Mouse (Mus musculus) embryonic facial prominence, embryonic 12.5 days (tissue): ENCODE data around the gene Eif4b. TPM values are rescaled to one million over a fixed set of nuclear protein-coding genes. Genes with fewer than 3 reads are reported as not detected.

Experiments
- ATAC-seq: fragments of 200-750 bp; cut with Nextera tagmentation; 2 replicates; pipeline ENCODE4 v1.8.0; 2017; ENCODE audit not compliant: insufficient number of reproducible peaks, insufficient read depth, low FRiP score, low TSS enrichment
- H3K27ac ChIP-seq: fragments of 300-500 bp; sonication (generic); 2 replicates; pipeline ENCODE4 v1.5.1; 2016; ENCODE audit warnings: mild to moderate bottlenecking
- H3K27me3 ChIP-seq: fragments of 300-500 bp; sonication (generic); 2 replicates; pipeline ENCODE4 v1.6.1; 2016; ENCODE audit warnings: mild to moderate bottlenecking, moderate library complexity
- H3K36me3 ChIP-seq: fragments of 300-500 bp; sonication (generic); 2 replicates; pipeline ENCODE4 v1.6.1; 2016; ENCODE audit warnings: mild to moderate bottlenecking
- H3K4me1 ChIP-seq: fragments of 300-500 bp; sonication (generic); 2 replicates; pipeline ENCODE4 v1.6.1; 2016
- H3K4me2 ChIP-seq: fragments of 300-500 bp; sonication (generic); replicated peaks from 2 replicates; pipeline ENCODE4 v1.6.1; 2016; ENCODE audit warnings: mild to moderate bottlenecking, moderate library complexity
- H3K4me3 ChIP-seq: fragments of 300-500 bp; sonication (generic); 2 replicates; pipeline ENCODE4 v1.5.1; 2016; ENCODE audit warnings: mild to moderate bottlenecking
- H3K9ac ChIP-seq: fragments of 300-500 bp; sonication (generic); 2 replicates; pipeline ENCODE4 v1.6.1; 2016; ENCODE audit warnings: mild to moderate bottlenecking, moderate library complexity
- H3K9me3 ChIP-seq: fragments of 300-500 bp; sonication (generic); 2 replicates; pipeline ENCODE4 v1.6.1; 2016; ENCODE audit warnings: mild to moderate bottlenecking, moderate library complexity
- WGBS: fragments of 180-500 bp; shearing (Covaris S2); methylation state at CpG from one replicate; pipeline ENCODE4 v1.1.7; 2016; 5-methylcytosine and 5-hydroxymethylcytosine counted together
- polyA plus RNA-seq: library from polyadenylated mRNA; unstranded; fragments of >200 nt; fragmentation: Nextera tagmentation; extraction: Ambion mirVana; gene quantifications from 2 replicates; pipeline ENCODE4 v1.2.1, GENCODE M21; 2016

The Eif4b gene
- polyA plus RNA-seq, 1 experiment from 2014 or later = 120 TPM

- H3K4me1 ChIP-seq = peaks cover 13% of the 10 kb centered on the region
- peak; percentile 24 for ATAC-seq
- no peaks in the 10 kb centered on the region for H3K27me3 ChIP-seq
- peak overlapping the region; percentile 81 for H3K4me2 ChIP-seq
- peak overlapping the region; percentile 71 for H3K9ac ChIP-seq
- 2% methylated on average over 35 of the region's 35 CpGs for WGBS
- peak overlapping the region; percentile 72; the same call in 1 of the 2 replicates for H3K27ac ChIP-seq
- H3K4me3 ChIP-seq = peak overlapping the region; percentile 72
- H3K36me3 ChIP-seq = peaks cover 28% of the 10 kb centered on the region
- no peaks in the 10 kb centered on the region for H3K9me3 ChIP-seq
Measured at GRCm38 (mm10) chr15:102135522-102136128, 62.1 kb downstream of the Eif4b start.

- peaks cover 13% of the 10 kb centered on the region for H3K4me1 ChIP-seq
- peak; percentile 98 for ATAC-seq
- peak within 1 kb of the TSS; percentile 71 for H3K9ac ChIP-seq
- peak within 1 kb of the TSS; percentile 81 for H3K4me2 ChIP-seq
- no peaks in the 10 kb centered on the region for H3K9me3 ChIP-seq
- H3K27me3 ChIP-seq = no peaks in the 10 kb centered on the region
- H3K4me3 ChIP-seq = peak within 1 kb of the TSS; percentile 72
- H3K27ac ChIP-seq = peak within 1 kb of the TSS; percentile 72; the same call in 1 of the 2 replicates
- H3K36me3 ChIP-seq = peaks cover 22% of the 10 kb centered on the region
- WGBS = under 1% methylated on average over 50 of the region's 50 CpGs
Measured at GRCm38 (mm10) chr15:102136129-102136758, 62.7 kb downstream of the Eif4b start, which contains the start of gene Spryd3. Gene Spryd3, minus strand, starts transcription at chr15:102136234.

DNA sequence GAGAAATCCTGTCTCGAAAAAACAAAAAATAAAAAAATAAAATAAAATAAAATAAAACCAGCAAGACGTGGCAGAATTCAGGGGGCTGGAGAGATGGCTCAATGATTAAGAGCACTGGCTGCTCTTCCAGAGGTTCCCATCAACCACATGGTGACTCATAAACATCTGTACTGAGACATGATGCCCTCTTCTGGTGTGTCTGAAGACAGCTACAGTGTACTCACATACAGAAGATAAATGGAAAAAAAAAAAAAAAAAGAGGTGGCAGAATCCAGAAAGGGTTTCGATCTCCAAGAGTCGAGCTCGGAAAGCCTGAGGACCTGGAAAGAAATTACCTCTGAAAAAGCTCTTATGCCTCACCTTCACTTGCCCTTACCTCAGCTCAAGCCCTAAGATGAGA is 67.5 kb downstream of the Eif4b start:
- Histone ChIP-seq H3K9ac (no peak overlapping the region), H3K4me2 (no peak overlapping the region), H3K4me1 (peaks cover 14% of the 10 kb centered on the region), H3K36me3 (no peaks in the 10 kb centered on the region), H3K4me3 (no peak overlapping the region), H3K27me3 (peaks cover 40% of the 10 kb centered on the region), H3K27ac (no peak overlapping the region), H3K9me3 (no peaks in the 10 kb centered on the region)
- 91% methylated on average over 5 of the region's 5 CpGs for WGBS
- ATAC-seq = no peak

- H3K4me3 ChIP-seq = no peak overlapping the region
- peaks cover 42% of the 10 kb centered on the region for H3K27me3 ChIP-seq
- H3K9ac ChIP-seq = no peak overlapping the region
- H3K4me2 ChIP-seq = no peak overlapping the region
- 52% methylated on average over 23 of the region's 23 CpGs for WGBS
- peaks cover 12% of the 10 kb centered on the region for H3K4me1 ChIP-seq
- no peaks in the 10 kb centered on the region for H3K36me3 ChIP-seq
- H3K27ac ChIP-seq = no peak overlapping the region
- no peak for ATAC-seq
- no peaks in the 10 kb centered on the region for H3K9me3 ChIP-seq
Measured at GRCm38 (mm10) chr15:102142914-102143912, 69.6 kb downstream of the Eif4b start.

DNA sequence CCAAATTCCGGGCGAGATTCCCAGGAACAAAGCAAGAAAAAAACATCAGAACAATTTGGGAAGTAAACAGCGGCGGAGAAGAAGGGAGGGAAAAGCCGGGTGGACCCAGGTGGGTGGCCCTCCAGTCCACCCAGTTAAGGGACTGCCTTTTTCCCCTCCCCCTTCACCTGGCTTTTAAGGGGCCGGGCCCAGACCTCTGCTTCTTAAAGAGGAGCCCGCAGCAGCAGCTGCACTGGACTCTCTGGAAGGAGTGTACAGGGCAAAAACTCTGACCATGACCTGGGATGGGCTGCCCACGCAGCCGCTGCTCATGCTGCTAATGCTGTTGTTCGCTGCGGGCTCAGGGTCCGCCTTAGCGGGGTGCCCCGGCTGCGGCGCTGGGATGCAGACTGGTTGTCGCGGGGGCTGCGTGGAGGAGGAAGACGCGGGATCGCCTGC is 70.7 kb downstream of the Eif4b start, which contains the start of gene Igfbp6:
Gene Igfbp6, plus strand, starts transcription at position 89 of the 438 bp plus-strand sequence.
- Histone ChIP-seq H3K9ac (peak within 1 kb of the TSS; percentile 19; the same call in 1 of the 2 replicates), H3K27ac (no peak within 1 kb of the TSS), H3K27me3 (peaks cover 42% of the 10 kb centered on the region)

DNA sequence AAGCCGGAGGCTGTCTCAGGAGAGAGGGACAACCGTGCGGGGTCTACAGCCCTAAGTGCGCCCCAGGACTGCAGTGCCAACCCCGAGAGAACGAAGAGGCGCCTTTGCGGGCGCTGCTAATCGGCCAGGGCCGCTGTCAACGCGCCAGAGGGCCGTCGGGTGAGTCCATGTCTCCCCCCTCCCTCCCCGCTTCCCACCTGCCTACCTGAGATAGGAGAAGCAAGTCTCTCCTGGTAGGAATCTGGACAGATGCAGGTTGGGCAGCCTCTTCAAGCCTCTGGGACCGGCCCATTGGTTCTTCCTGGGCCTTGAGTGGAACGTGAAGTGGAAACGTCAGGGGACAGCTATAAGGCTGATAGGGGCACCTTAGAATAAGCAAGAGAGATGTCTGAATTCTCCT is 71.2 kb downstream of the Eif4b start:
- no peak for ATAC-seq
- H3K36me3 ChIP-seq = no peaks in the 10 kb centered on the region
- WGBS = 14% methylated on average over 19 of the region's 19 CpGs
- H3K4me2 ChIP-seq = peak overlapping the region; percentile 43
- peak overlapping the region; percentile 20 for H3K4me3 ChIP-seq
- no peaks in the 10 kb centered on the region for H3K9me3 ChIP-seq
- H3K9ac ChIP-seq = peak overlapping the region; percentile 19; the same call in 1 of the 2 replicates
- peaks cover 42% of the 10 kb centered on the region for H3K27me3 ChIP-seq
- peaks cover 12% of the 10 kb centered on the region for H3K4me1 ChIP-seq
- no peak overlapping the region for H3K27ac ChIP-seq

More for the DNA sequence above, 70.7 kb downstream of the Eif4b start, which contains the start of gene Igfbp6:
- H3K9me3 ChIP-seq = no peaks in the 10 kb centered on the region
- peak within 1 kb of the TSS; percentile 43 for H3K4me2 ChIP-seq
- peak within 1 kb of the TSS; percentile 20 for H3K4me3 ChIP-seq
- H3K4me1 ChIP-seq = peaks cover 12% of the 10 kb centered on the region
- ATAC-seq = no peak
- 5% methylated on average over 22 of the region's 22 CpGs for WGBS
- no peaks in the 10 kb centered on the region for H3K36me3 ChIP-seq

DNA sequence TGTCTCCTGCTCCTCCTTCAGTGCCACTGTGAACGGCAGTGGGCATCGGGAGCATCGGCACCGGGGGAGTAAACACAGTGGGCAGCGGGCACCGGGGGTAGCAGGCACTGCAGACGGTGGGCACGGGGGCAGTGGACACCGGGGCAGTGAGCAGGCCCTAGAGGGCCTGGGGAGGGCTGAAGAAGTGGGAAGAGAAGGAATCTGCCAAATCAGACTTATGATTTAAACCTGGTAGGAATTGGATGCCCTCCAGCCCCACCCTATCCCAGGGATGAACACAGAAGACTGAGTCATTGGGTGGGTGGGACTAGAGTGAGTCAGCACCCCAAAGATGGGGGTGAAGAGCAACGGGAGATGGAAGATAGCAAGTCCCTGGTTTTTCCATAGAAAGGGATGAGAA is 71.8 kb downstream of the Eif4b start:
- no peaks in the 10 kb centered on the region for H3K9me3 ChIP-seq
- H3K4me1 ChIP-seq = peaks cover 14% of the 10 kb centered on the region
- ATAC-seq = no peak
- WGBS = 93% methylated on average over 10 of the region's 10 CpGs
- H3K9ac ChIP-seq = no peak overlapping the region
- no peak overlapping the region for H3K4me2 ChIP-seq
- H3K4me3 ChIP-seq = no peak overlapping the region
- peaks cover 42% of the 10 kb centered on the region for H3K27me3 ChIP-seq
- no peak overlapping the region for H3K27ac ChIP-seq
- no peaks in the 10 kb centered on the region for H3K36me3 ChIP-seq

DNA sequence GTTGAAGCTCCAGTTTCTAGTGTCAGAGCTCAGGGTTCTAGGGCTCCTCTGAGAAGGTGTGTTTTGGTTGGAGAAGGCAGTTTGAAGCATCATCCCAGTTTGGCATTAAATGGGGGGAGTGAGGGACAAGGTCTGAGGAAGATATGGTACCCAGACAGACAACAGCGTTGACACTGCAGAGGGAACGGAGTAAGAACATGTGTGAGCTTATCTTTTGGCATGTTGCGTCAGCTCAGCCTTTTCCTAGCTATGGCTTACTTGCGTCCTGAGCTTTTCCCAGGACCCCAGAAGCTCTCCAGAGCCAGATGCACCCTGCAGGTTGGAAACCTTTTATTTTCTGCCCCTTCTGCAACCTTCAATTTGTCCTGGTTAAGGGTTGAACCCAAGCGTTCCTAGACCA is 72.5 kb downstream of the Eif4b start:
- Histone ChIP-seq H3K36me3 (no peaks in the 10 kb centered on the region), H3K9me3 (no peaks in the 10 kb centered on the region), H3K4me3 (no peak overlapping the region), H3K4me2 (no peak overlapping the region), H3K9ac (no peak overlapping the region), H3K27me3 (peaks cover 42% of the 10 kb centered on the region), H3K4me1 (peaks cover 20% of the 10 kb centered on the region), H3K27ac (no peak overlapping the region)
- 92% methylated on average over 5 of the region's 5 CpGs for WGBS
- no peak for ATAC-seq

Other genes starting within 250 kb of the Eif4b start
- 2.4 and 3.4 TPM in 2 replicates for gene Krt1, start 223.0 kb upstream of the Eif4b start, polyA plus RNA-seq
- 0.08 TPM in 1 of 2 replicates, not detected in the other for gene Krt77, start 204.1 kb upstream of the Eif4b start, polyA plus RNA-seq
- not detected in 2 replicates for gene Krt76, start 180.9 kb upstream of the Eif4b start, polyA plus RNA-seq
- 0.20 and 0.68 TPM in 2 replicates for gene Krt4, start 149.0 kb upstream of the Eif4b start, polyA plus RNA-seq
- gene Krt79, start 133.4 kb upstream of the Eif4b start, polyA plus RNA-seq = 0.28 TPM in 1 of 2 replicates, not detected in the other
- 0.13 TPM in 1 of 2 replicates, not detected in the other for gene Krt78, start 119.5 kb upstream of the Eif4b start, polyA plus RNA-seq
- 45.6 and 56.5 TPM in 2 replicates for gene Krt8, start 69.3 kb upstream of the Eif4b start, polyA plus RNA-seq
- gene Krt18, start 45.6 kb upstream of the Eif4b start, polyA plus RNA-seq = 47.5 and 50.6 TPM in 2 replicates
- gene Tns2, start 26.6 kb downstream of the Eif4b start, polyA plus RNA-seq = 29.6 and 34.0 TPM in 2 replicates
- 15.6 and 15.7 TPM in 2 replicates for gene Spryd3, start 62.5 kb downstream of the Eif4b start, polyA plus RNA-seq
- 0.92 and 1.2 TPM in 2 replicates for gene Igfbp6, start 70.6 kb downstream of the Eif4b start, polyA plus RNA-seq
- 0.13 and 0.17 TPM in 2 replicates for gene Soat2, start 76.8 kb downstream of the Eif4b start, polyA plus RNA-seq
- 114 and 119 TPM in 2 replicates for gene Zfp740, start 129.5 kb downstream of the Eif4b start, polyA plus RNA-seq
- 82.8 and 91.1 TPM in 2 replicates for gene Csad, start 131.0 kb downstream of the Eif4b start, polyA plus RNA-seq
- 1.9 and 2.6 TPM in 2 replicates for gene Itgb7, start 158.2 kb downstream of the Eif4b start, polyA plus RNA-seq
- 121 and 123 TPM in 2 replicates for gene Rarg, start 183.7 kb downstream of the Eif4b start, polyA plus RNA-seq
- 0.99 and 1.1 TPM in 2 replicates for gene Gm9918, start 196.8 kb downstream of the Eif4b start, polyA plus RNA-seq
- 57.9 and 60.1 TPM in 2 replicates for gene Mfsd5, start 205.7 kb downstream of the Eif4b start, polyA plus RNA-seq
- gene Espl1, start 222.5 kb downstream of the Eif4b start, polyA plus RNA-seq = 36.1 and 37.1 TPM in 2 replicates